Mouse (Mus musculus) E14TG2a.4 (cell line): ENCODE measurements at regions not wholly inside any gene's neighbourhood (a gene's known extent, or its start where the extent isn't known, plus 50 kb on each side); places are given as distances from the start of the nearest gene placed in this dataset.

ENCODE experiments used
- CTCF ChIP-seq: conservative IDR thresholded peaks from 2 replicates; pipeline ENCODE4 v1.5.1; 2014; ENCODE audit warnings: low read length
- NANOG ChIP-seq: IDR thresholded peaks from 2 replicates; pipeline ENCODE4 v1.6.1; 2014; ENCODE audit warnings: borderline replicate concordance, low read length, mixed read lengths
- POU5F1 ChIP-seq: IDR thresholded peaks from 2 replicates; pipeline ENCODE4 v1.6.1; 2014; ENCODE audit warnings: low read length, borderline replicate concordance

DNA sequence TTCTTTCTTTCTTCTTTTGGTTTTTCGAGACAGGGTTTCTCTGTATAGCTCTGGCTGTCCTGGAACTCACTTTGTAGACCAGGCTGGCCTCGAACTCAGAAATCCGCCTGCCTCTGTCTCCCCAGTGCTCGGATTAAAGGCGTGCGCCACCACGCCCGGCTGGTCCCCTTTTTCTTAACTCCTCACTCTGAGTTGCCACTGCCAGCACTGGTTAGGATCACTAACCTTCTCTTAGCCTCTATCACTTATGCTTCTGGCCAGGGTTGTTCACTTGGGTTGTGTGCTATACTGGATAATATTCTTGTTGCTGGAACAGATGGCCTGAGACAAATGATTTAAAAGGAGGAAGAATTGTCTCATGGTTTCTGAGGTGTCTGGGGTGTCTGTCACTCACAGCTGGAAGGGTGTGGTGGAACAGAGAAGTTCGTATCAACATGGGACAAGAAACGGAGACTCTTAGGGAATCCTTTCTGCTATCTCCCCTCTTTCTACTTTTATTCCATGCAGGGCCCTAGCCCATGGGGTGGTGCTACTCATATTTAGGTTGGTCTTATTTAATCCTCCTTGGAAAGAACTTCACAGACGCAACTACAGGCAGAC, 149.0 kb upstream of the Map3k1 start:
- TF ChIP-seq CTCF (no peak), POU5F1 (no peak), NANOG (no peak)
